Mouse (Mus musculus) liver, embryonic 16.5 days (tissue): Measurements from ENCODE around the gene Vwa8. TPM values are rescaled to one million over a fixed set of nuclear protein-coding genes. Genes with fewer than 3 reads are reported as not detected.

Source experiments
- ATAC-seq: fragments of 200-750 bp; cut with Nextera tagmentation; 2 replicates; pipeline ENCODE4 v1.8.0; 2017; ENCODE audit warnings: low read depth, mild to moderate bottlenecking, moderate number of reproducible peaks, moderate library complexity
- H3K27ac ChIP-seq: fragments of 300-500 bp; sonication (generic); 2 replicates; pipeline ENCODE4 v1.5.1; 2014; ENCODE audit warnings: mild to moderate bottlenecking, low read length
- H3K27me3 ChIP-seq: fragments of 300-500 bp; sonication (generic); 2 replicates; pipeline ENCODE4 v1.6.1; 2014; ENCODE audit warnings: low read depth, low read length, mixed read lengths; ENCODE audit not compliant: control insufficient read depth, insufficient read depth
- H3K36me3 ChIP-seq: fragments of 300-500 bp; sonication (generic); 2 replicates; pipeline ENCODE4 v1.6.1; 2014; ENCODE audit warnings: mild to moderate bottlenecking; ENCODE audit not compliant: control insufficient read depth, insufficient read depth
- H3K4me1 ChIP-seq: fragments of 300-500 bp; sonication (generic); 2 replicates; pipeline ENCODE4 v1.6.1; 2014; ENCODE audit warnings: low read depth, low read length, mixed read lengths; ENCODE audit not compliant: control insufficient read depth
- H3K4me2 ChIP-seq: fragments of 300-500 bp; sonication (generic); 2 replicates; pipeline ENCODE4 v1.6.1; 2014; ENCODE audit warnings: low read depth, low read length, mixed read lengths
- H3K4me3 ChIP-seq: fragments of 300-500 bp; sonication (generic); 2 replicates; pipeline ENCODE4 v1.5.1; 2014; ENCODE audit warnings: low read depth, mild to moderate bottlenecking, low read length
- H3K9ac ChIP-seq: fragments of 300-500 bp; sonication (generic); 2 replicates; pipeline ENCODE4 v1.6.1; 2014; ENCODE audit warnings: low read depth, low read length
- H3K9me3 ChIP-seq: fragments of 300-500 bp; sonication (generic); replicated peaks from 2 replicates; pipeline ENCODE4 v1.6.1; 2016; ENCODE audit warnings: low read length; ENCODE audit not compliant: control insufficient read depth
- WGBS: fragments of 180-500 bp; shearing (Covaris S2); extraction: QIAGEN DNeasy Blood & Tissue Kit; methylation state at CpG from one replicate; pipeline ENCODE4 v1.1.7; 2014; ENCODE audit not compliant: insufficient replicate concordance; 5-methylcytosine and 5-hydroxymethylcytosine counted together
- polyA plus RNA-seq: library from polyadenylated mRNA; unstranded; fragments of >200 nt; fragmentation: Nextera tagmentation; extraction: Ambion mirVana; gene quantifications from 2 replicates; pipeline ENCODE4 v1.2.1, GENCODE M21; 2015

The Vwa8 gene
- polyA plus RNA-seq, 1 experiment from 2014 or later, result 9.5 TPM

GRCm38 (mm10) chr14:79069515-79069914 is 220.7 kb downstream of the Vwa8 start:
- Histone ChIP-seq H3K36me3 (no peaks in the 10 kb centered on the region), H3K4me2 (no peak overlapping the region), H3K27ac (no peak overlapping the region), H3K9me3 (no peaks in the 10 kb centered on the region), H3K9ac (no peak overlapping the region), H3K4me3 (no peak overlapping the region), H3K4me1 (no peaks in the 10 kb centered on the region), H3K27me3 (no peaks in the 10 kb centered on the region)
- WGBS, result 77% methylated on average over 1 of the region's 1 CpGs
- ATAC-seq, result no peak

- Histone ChIP-seq H3K27me3 (no peaks in the 10 kb centered on the region), H3K27ac (no peak overlapping the region), H3K36me3 (no peaks in the 10 kb centered on the region), H3K9me3 (no peaks in the 10 kb centered on the region), H3K4me1 (no peaks in the 10 kb centered on the region), H3K4me3 (no peak overlapping the region), H3K9ac (no peak overlapping the region), H3K4me2 (no peak overlapping the region)
- WGBS, result 74% methylated on average over 8 of the region's 8 CpGs
- no peak for ATAC-seq
Measured at GRCm38 (mm10) chr14:79074786-79075185, 225.9 kb downstream of the Vwa8 start.

- Histone ChIP-seq H3K4me2 (no peak overlapping the region), H3K4me3 (no peak overlapping the region), H3K9ac (no peak overlapping the region), H3K36me3 (no peaks in the 10 kb centered on the region), H3K27ac (no peak overlapping the region), H3K9me3 (no peaks in the 10 kb centered on the region), H3K4me1 (no peaks in the 10 kb centered on the region), H3K27me3 (no peaks in the 10 kb centered on the region)
- WGBS, result 71% methylated on average over 9 of the region's 9 CpGs
- ATAC-seq, result no peak
Measured at GRCm38 (mm10) chr14:79076560-79077300, 227.9 kb downstream of the Vwa8 start.

GRCm38 (mm10) chr14:79083573-79083972 is 234.7 kb downstream of the Vwa8 start:
- Histone ChIP-seq H3K9ac (no peak overlapping the region), H3K4me3 (no peak overlapping the region), H3K36me3 (no peaks in the 10 kb centered on the region), H3K4me1 (no peaks in the 10 kb centered on the region), H3K27ac (no peak overlapping the region), H3K9me3 (no peaks in the 10 kb centered on the region), H3K4me2 (no peak overlapping the region), H3K27me3 (no peaks in the 10 kb centered on the region)
- ATAC-seq, result no peak
- WGBS, result 65% methylated on average over 7 of the region's 7 CpGs

- H3K4me1 ChIP-seq, result no peaks in the 10 kb centered on the region
Measured at GRCm38 (mm10) chr14:79086006-79086405, 237.2 kb downstream of the Vwa8 start.

GRCm38 (mm10) chr14:79089464-79089863 is 240.6 kb downstream of the Vwa8 start:
- Histone ChIP-seq H3K9me3 (no peaks in the 10 kb centered on the region), H3K36me3 (no peaks in the 10 kb centered on the region), H3K4me3 (no peak overlapping the region), H3K27ac (no peak overlapping the region), H3K27me3 (no peaks in the 10 kb centered on the region), H3K9ac (no peak overlapping the region), H3K4me1 (no peaks in the 10 kb centered on the region), H3K4me2 (no peak overlapping the region)
- WGBS, result 22% methylated on average over 2 of the region's 2 CpGs
- no peak for ATAC-seq

More at GRCm38 (mm10) chr14:79086006-79086405, 237.2 kb downstream of the Vwa8 start:
- H3K4me2 ChIP-seq, result no peak overlapping the region
- no peaks in the 10 kb centered on the region for H3K9me3 ChIP-seq
- H3K4me3 ChIP-seq, result no peak overlapping the region
- H3K27me3 ChIP-seq, result no peaks in the 10 kb centered on the region
- no peak for ATAC-seq
- no peak overlapping the region for H3K9ac ChIP-seq
- no peaks in the 10 kb centered on the region for H3K36me3 ChIP-seq
- H3K27ac ChIP-seq, result no peak overlapping the region
- 72% methylated on average over 5 of the region's 5 CpGs for WGBS

- no peak overlapping the region for H3K9ac ChIP-seq
- H3K36me3 ChIP-seq, result no peaks in the 10 kb centered on the region
- WGBS, result 83% methylated on average over 12 of the region's 12 CpGs
- H3K4me1 ChIP-seq, result no peaks in the 10 kb centered on the region
- H3K27me3 ChIP-seq, result no peaks in the 10 kb centered on the region
- no peak overlapping the region for H3K27ac ChIP-seq
- H3K4me2 ChIP-seq, result no peak overlapping the region
- no peak for ATAC-seq
- no peak overlapping the region for H3K4me3 ChIP-seq
- H3K9me3 ChIP-seq, result no peaks in the 10 kb centered on the region
Measured at GRCm38 (mm10) chr14:79097181-79097580, 248.3 kb downstream of the Vwa8 start.

- H3K9me3 ChIP-seq, result no peaks in the 10 kb centered on the region; the same call in 1 of the 2 replicates
- no peak overlapping the region for H3K27ac ChIP-seq
- H3K4me3 ChIP-seq, result no peak overlapping the region
- no peaks in the 10 kb centered on the region for H3K4me1 ChIP-seq
- WGBS, result 32% methylated on average over 14 of the region's 14 CpGs
- no peaks in the 10 kb centered on the region for H3K27me3 ChIP-seq
- H3K36me3 ChIP-seq, result no peaks in the 10 kb centered on the region
- no peak overlapping the region for H3K4me2 ChIP-seq
- no peak overlapping the region for H3K9ac ChIP-seq
- ATAC-seq, result no peak
Measured at GRCm38 (mm10) chr14:79106655-79107515, 258.0 kb downstream of the Vwa8 start.

GRCm38 (mm10) chr14:79109375-79109774 is 260.5 kb downstream of the Vwa8 start:
- Histone ChIP-seq H3K4me2 (no peak overlapping the region), H3K27me3 (no peaks in the 10 kb centered on the region), H3K36me3 (no peaks in the 10 kb centered on the region), H3K9ac (no peak overlapping the region), H3K4me3 (no peak overlapping the region), H3K27ac (no peak overlapping the region), H3K9me3 (no peaks in the 10 kb centered on the region; the same call in 1 of the 2 replicates), H3K4me1 (no peaks in the 10 kb centered on the region)
- 27% methylated on average over 1 of the region's 1 CpGs for WGBS
- no peak for ATAC-seq
